Mouse (Mus musculus): ENCODE measurements around the gene Gstm1. TPM values are rescaled to one million over a fixed set of nuclear protein-coding genes. Genes with fewer than 3 reads are reported as not detected.
A peak's percentile ranks its signal among the peaks of the same experiment; 100 is the strongest.

The Gstm1 gene
- polyA plus RNA-seq (2015; fragmentation: Nextera tagmentation; extraction: Ambion mirVana): 264 and 265 TPM in 2 replicates

DNA sequence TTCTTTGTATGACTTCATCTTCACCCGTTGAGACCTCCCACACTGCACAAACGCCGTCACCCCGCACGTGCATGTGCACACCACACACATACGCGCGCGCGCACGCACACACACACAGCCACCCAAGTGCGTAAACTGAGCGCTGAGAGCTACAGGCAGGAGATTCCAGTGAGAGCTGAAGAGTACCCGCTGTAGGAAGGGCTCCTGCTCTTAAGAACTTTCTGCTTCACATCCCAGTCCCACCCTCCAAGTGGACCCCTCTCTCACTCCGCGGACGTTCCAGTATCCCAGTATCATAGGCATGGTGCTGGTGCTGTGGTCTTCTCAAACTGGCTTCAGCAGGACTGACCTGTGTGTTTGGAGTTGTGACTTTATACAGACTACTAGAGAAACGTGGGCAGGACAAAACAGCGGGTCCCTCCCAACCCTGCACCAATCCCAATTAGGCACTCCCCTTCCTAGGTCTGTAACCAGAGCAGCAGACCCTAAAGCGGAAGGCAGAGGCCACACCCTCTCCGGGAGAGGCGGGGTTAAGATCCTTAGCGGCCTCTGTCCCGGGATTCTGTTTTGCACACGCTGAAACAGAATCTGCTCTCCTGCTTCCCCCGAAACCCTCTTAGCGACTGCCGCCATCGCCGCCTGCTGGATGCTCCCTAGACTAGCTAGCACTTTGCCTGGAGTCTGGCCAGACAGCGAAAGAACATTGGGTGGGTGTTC lies at the start of gene Gstm1:
Gene Gstm1, minus strand, starts transcription at position 501 of the 717 bp plus-strand sequence.
- Histone ChIP-seq H3K9ac (peak within 1 kb of the TSS; percentile 55), H3K4me3 (replicated peaks) (peak within 1 kb of the TSS; percentile 56), H3K27me3 (no peaks in the 10 kb centered on the region), H3K4me1 (replicated peaks) (peaks cover 30% of the 10 kb centered on the region), H3K27ac (peak within 1 kb of the TSS; percentile 79), H3K36me3 (no peaks in the 10 kb centered on the region), H3K9me3 (replicated peaks) (no peaks in the 10 kb centered on the region), H3K4me2 (peak within 1 kb of the TSS; percentile 72)
- peak; percentile 76 for DNase-seq
- ATAC-seq (ENCODE audit: low read depth): peak; percentile 92
- WGBS (ENCODE audit: insufficient replicate concordance): under 1% methylated on average over 31 of the region's 31 CpGs

DNA sequence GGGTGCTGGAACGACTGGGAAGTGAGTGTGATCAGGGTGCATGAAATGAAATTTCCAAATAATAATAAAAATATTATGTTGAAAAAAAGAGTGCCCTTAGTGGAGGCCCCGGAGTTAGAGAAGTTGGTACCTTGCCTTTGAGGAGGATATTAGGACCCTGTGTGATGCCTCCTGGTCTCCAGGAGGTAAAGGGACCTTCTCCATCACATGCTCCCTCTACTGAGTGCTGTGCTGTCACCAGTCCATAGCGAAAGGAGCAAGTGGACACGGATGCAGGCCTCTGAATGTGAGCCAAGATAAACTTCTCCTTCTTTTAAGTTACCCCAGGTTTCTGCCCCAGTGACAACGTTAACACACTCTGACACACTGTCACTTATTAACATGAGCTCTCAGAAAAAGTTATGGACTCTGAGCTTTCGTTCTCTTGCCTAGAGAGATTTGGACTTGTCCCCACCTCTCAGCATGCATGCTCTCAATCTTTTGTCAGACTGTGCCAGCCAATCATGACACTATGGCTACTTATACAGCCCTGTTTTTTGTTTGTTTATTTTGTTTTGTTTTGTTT lies 49.7 kb upstream of the Gstm1 start:
- Histone ChIP-seq H3K27me3 (no peaks in the 10 kb centered on the region), H3K4me3 (replicated peaks) (no peak overlapping the region), H3K36me3 (peaks cover 7% of the 10 kb centered on the region; the same call in 1 of the 2 replicates), H3K27ac (peak overlapping the region; percentile 18; the same call in 1 of the 2 replicates), H3K4me2 (no peak overlapping the region), H3K9ac (no peak overlapping the region), H3K4me1 (replicated peaks) (peaks cover 33% of the 10 kb centered on the region), H3K9me3 (replicated peaks) (no peaks in the 10 kb centered on the region)
- WGBS (ENCODE audit: insufficient replicate concordance): 67% methylated on average over 6 of the region's 6 CpGs
- DNase-seq: no peak
- peak; percentile 30; the same call in 1 of the 2 replicates for ATAC-seq (ENCODE audit: low read depth)

DNA sequence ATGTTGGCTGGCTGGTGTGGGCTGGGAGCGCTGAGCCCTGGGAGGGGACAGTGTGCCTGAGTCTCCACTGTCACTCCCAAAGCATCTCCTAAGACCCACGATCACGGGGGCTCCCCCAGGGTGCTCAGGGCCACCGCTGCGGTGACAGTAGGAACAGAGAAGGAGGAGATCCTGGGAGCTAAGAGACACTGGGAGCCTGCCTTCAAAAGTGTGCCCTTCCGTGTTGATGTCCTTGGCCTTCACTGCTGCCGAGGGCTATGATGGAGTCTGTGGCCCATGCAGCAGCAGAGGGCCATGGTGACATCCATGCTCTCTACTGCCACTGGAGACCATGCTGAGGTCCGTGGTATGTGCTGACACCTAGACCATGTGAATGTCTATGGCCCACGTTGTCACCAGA lies 47.8 kb upstream of the Gstm1 start:
- no peak overlapping the region for H3K9ac ChIP-seq
- ATAC-seq (ENCODE audit: low read depth) (no peak), DNase-seq (no peak)
- peaks cover 32% of the 10 kb centered on the region for H3K4me1 ChIP-seq (replicated peaks)
- H3K4me2 ChIP-seq: no peak overlapping the region
- H3K9me3 ChIP-seq (replicated peaks): no peaks in the 10 kb centered on the region
- H3K4me3 ChIP-seq (replicated peaks): no peak overlapping the region
- H3K27ac ChIP-seq: no peak overlapping the region
- 68% methylated on average over 9 of the region's 9 CpGs for WGBS (ENCODE audit: insufficient replicate concordance)
- no peaks in the 10 kb centered on the region for H3K27me3 ChIP-seq
- H3K36me3 ChIP-seq: no peaks in the 10 kb centered on the region

DNA sequence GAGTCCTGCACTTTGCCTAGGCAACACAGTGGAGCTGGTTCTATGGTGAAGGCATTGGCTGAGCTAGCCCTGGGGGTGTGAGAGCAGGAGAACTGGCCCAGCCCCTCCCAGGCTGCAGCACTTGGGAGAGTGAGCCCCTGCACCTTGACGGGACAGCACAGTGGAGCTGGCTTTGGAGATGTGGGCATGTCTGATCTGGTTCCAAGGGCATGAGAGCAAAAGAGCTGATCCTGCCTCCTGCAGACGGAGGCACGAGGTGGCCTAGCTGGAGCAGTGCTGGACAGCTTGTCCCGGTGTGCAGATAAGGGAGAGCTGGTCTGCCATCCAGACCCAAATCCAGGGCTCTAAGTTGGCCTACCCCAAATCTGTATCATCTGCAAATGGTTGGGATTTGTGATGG lies 46.9 kb upstream of the Gstm1 start:
- H3K36me3 ChIP-seq: no peaks in the 10 kb centered on the region
- H3K4me2 ChIP-seq: no peak overlapping the region
- no peaks in the 10 kb centered on the region for H3K9me3 ChIP-seq (replicated peaks)
- H3K27ac ChIP-seq: no peak overlapping the region
- ATAC-seq (ENCODE audit: low read depth) (no peak), DNase-seq (no peak)
- peaks cover 23% of the 10 kb centered on the region for H3K4me1 ChIP-seq (replicated peaks)
- no peak overlapping the region for H3K4me3 ChIP-seq (replicated peaks)
- 75% methylated on average over 4 of the region's 4 CpGs for WGBS (ENCODE audit: insufficient replicate concordance)
- no peaks in the 10 kb centered on the region for H3K27me3 ChIP-seq
- H3K9ac ChIP-seq: no peak overlapping the region

DNA sequence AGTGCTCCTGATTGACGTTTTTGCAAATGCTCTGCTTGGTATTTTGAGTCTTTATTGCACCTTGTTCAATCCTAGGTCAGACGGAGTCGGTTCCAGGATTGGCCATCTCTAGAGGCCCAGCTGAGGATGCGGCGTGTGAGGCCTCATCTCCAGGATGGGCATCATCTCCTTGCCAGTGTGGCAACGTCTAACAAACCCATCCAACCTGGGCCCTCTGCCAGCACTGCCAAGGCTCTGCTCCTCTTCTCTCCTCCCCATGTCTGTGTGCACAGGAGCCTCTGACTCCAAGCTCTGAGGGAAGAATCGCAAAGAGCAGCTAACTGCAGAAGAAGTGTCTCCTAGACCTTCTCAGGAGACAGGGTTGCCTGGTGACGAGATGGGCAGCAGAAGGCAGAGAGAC lies 44.9 kb upstream of the Gstm1 start:
- Histone ChIP-seq H3K9me3 (replicated peaks) (no peaks in the 10 kb centered on the region), H3K4me1 (replicated peaks) (0 out of 2 replicates have a peak, but pooled peaks cover 8% of the 10 kb centered on the region), H3K9ac (no peak overlapping the region), H3K4me3 (replicated peaks) (no peak overlapping the region), H3K4me2 (no peak overlapping the region), H3K27ac (no peak overlapping the region), H3K27me3 (no peaks in the 10 kb centered on the region), H3K36me3 (no peaks in the 10 kb centered on the region)
- WGBS (ENCODE audit: insufficient replicate concordance): 75% methylated on average over 8 of the region's 8 CpGs
- ATAC-seq (ENCODE audit: low read depth) (no peak), DNase-seq (no peak)

DNA sequence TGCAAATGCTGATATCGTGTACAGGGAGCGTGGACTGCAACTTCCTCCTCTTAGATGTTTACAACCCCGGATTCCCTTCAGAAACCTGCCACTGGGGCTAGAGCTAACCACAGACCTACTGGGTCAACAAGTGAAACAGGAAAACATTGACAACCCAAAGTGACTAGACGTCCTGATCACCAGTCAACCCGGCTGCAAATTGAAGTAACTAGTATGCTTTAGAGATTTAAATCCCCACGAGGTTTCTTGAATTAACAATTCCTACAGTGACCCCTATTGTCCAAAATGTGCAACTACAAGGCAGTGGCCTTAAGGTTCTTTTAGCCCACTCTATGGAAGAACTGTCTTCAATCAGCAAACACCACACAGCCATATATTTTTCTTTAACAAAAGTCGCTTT lies 43.6 kb upstream of the Gstm1 start:
- no peak overlapping the region for H3K9ac ChIP-seq
- 5% methylated on average over 7 of the region's 7 CpGs for WGBS (ENCODE audit: insufficient replicate concordance)
- H3K4me3 ChIP-seq (replicated peaks): no peak overlapping the region
- DNase-seq: peak; percentile 44
- no peaks in the 10 kb centered on the region for H3K9me3 ChIP-seq (replicated peaks)
- H3K4me1 ChIP-seq (replicated peaks): 0 out of 2 replicates have a peak, but pooled peaks cover 8% of the 10 kb centered on the region
- no peaks in the 10 kb centered on the region for H3K27me3 ChIP-seq
- ATAC-seq (ENCODE audit: low read depth): no peak; the same call in 1 of the 2 replicates
- H3K4me2 ChIP-seq: peak overlapping the region; percentile 18; the same call in 1 of the 2 replicates
- no peaks in the 10 kb centered on the region for H3K36me3 ChIP-seq
- H3K27ac ChIP-seq: no peak overlapping the region

DNA sequence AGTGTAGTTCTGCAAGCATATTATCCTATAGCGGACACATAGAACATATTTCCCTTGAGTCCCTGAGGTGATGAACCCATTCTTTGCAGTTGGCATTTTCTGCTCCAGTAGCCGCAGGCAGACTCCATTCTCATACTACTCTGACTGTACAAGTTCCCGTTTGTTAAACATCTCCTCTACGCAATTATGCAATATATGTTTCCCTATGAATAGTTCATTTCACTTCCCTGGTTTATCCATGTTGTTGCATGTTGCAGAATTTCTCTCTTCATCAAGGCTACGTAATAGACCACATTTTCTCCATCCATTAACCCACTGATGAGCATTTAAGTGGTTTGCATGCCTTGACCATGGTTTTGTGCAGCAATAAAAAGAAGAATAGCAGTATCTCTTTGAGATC lies 32.7 kb upstream of the Gstm1 start:
- H3K4me1 ChIP-seq (replicated peaks): peaks cover 10% of the 10 kb centered on the region
- no peak for DNase-seq
- no peaks in the 10 kb centered on the region for H3K36me3 ChIP-seq
- H3K27me3 ChIP-seq: no peaks in the 10 kb centered on the region; the same call in 1 of the 2 replicates
- ATAC-seq (ENCODE audit: low read depth): no peak
- H3K4me3 ChIP-seq (replicated peaks): no peak overlapping the region
- WGBS (ENCODE audit: insufficient replicate concordance): 76% methylated on average over 5 of the region's 5 CpGs
- no peak overlapping the region for H3K4me2 ChIP-seq
- no peak overlapping the region for H3K27ac ChIP-seq
- H3K9ac ChIP-seq: no peak overlapping the region
- H3K9me3 ChIP-seq (replicated peaks): no peaks in the 10 kb centered on the region

DNA sequence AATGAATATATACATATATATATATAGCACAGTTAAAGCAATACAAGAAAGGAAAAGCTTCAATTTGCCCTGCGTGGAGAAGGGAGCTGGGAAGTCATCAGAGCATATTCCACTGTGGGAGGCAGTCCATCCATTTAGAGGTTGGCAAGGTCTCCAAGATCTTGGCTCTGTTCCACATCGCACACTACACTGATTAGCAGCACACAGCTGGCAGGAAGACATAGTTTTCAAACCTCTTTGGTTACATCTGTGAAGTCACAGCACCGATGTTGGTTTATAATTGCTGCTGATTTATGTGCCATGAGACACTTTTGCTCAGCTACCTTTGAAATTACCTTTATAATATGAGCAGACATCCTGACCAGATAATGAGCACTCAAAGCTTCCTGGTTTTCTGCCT lies 30.5 kb upstream of the Gstm1 start:
- peaks cover 30% of the 10 kb centered on the region for H3K4me1 ChIP-seq (replicated peaks)
- no peaks in the 10 kb centered on the region; the same call in 1 of the 2 replicates for H3K27me3 ChIP-seq
- no peak overlapping the region for H3K4me2 ChIP-seq
- 71% methylated on average over 3 of the region's 3 CpGs for WGBS (ENCODE audit: insufficient replicate concordance)
- H3K9ac ChIP-seq: no peak overlapping the region
- no peaks in the 10 kb centered on the region for H3K9me3 ChIP-seq (replicated peaks)
- H3K4me3 ChIP-seq (replicated peaks): no peak overlapping the region
- H3K36me3 ChIP-seq: no peaks in the 10 kb centered on the region
- DNase-seq (no peak), ATAC-seq (ENCODE audit: low read depth) (no peak)
- H3K27ac ChIP-seq: no peak overlapping the region

DNA sequence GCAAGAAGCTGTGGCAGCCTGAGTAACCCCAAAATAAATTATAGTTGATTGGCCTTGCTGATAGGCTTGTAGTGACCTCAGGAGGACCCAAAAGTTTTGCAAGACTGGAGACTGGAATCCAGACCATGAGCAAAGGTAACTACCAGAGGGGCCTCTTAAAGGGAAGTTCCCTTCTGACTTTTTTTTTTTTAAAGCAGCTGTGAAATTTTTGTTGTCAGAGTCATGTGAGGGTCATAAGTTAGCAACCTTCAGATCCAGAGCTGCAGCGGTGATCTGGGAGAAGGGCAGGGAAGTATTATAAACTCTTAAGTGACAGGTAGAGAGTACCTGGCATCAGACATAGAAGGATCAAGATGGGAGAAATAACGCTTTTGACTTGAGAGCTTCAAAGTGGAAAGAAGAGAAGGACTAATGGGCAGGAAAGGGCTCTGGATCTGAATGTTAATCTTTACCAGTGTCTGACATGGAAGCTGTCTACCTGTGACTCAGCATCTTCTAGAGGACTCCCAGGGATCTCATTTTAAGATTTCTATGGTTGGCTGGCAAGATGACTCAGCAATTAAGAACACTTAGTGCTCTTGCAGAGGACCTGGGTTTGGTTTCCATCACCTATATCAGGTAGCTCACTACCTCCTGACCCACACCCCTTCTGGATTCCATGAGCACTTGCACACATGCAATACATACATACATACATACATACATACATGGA lies 29.3 kb upstream of the Gstm1 start:
- no peak for ATAC-seq (ENCODE audit: low read depth)
- Histone ChIP-seq H3K9ac (no peak overlapping the region), H3K36me3 (no peaks in the 10 kb centered on the region), H3K4me2 (no peak overlapping the region), H3K27ac (no peak overlapping the region), H3K9me3 (replicated peaks) (no peaks in the 10 kb centered on the region), H3K4me3 (replicated peaks) (no peak overlapping the region), H3K27me3 (no peaks in the 10 kb centered on the region; the same call in 1 of the 2 replicates), H3K4me1 (replicated peaks) (peaks cover 34% of the 10 kb centered on the region)
- peak; percentile 25 for DNase-seq
- WGBS (ENCODE audit: insufficient replicate concordance): 84% methylated on average over 2 of the region's 2 CpGs

DNA sequence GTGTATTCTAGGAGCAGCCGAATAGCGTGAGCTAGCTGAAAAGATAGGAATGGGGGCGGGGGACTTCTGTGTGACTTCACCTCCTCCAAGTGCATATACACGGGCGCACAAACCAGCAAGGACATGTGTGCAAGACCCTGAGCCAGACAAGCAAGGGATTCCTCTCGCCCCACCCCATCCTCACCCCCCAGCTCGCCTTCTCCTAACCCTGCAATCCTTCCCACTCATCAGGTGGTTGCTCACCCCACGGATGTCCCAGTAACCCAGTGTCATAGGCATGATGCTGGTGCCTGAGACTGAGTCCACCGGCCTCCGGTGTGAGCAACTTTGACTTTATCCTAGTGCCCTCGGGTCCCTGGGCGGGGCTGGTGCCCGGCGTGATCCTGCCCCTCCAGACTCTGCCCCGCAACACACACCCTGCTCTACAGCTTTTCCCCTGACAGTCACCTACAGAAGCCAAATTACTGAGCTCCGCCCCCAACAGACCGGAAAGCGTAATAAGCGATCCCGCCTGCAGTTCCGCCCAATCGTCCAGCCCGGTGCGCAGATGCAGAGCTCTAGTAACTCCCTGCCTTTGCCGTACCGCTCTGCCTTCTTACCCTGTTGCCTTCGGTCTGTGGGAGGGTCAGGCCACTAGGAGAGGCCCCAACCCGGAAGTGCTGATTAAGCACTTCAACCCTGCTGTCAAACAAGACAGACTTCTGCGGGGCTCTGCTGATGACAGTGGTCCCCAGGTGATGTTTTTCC lies 26.8 kb upstream of the Gstm1 start, which contains the start of gene Gstm4:
Gene Gstm4, minus strand, starts transcription at position 501 of the 747 bp plus-strand sequence.
- H3K4me2 ChIP-seq: peak within 1 kb of the TSS; percentile 85
- no peaks in the 10 kb centered on the region; the same call in 1 of the 2 replicates for H3K27me3 ChIP-seq
- DNase-seq (peak; percentile 88), ATAC-seq (ENCODE audit: low read depth) (peak; percentile 95)
- peak within 1 kb of the TSS; percentile 72 for H3K9ac ChIP-seq
- H3K4me3 ChIP-seq (replicated peaks): peak within 1 kb of the TSS; percentile 65
- H3K4me1 ChIP-seq (replicated peaks): peaks cover 54% of the 10 kb centered on the region
- no peaks in the 10 kb centered on the region for H3K9me3 ChIP-seq (replicated peaks)
- H3K27ac ChIP-seq: peak within 1 kb of the TSS; percentile 75
- 5% methylated on average over 29 of the region's 29 CpGs for WGBS (ENCODE audit: insufficient replicate concordance)
- no peaks in the 10 kb centered on the region for H3K36me3 ChIP-seq

DNA sequence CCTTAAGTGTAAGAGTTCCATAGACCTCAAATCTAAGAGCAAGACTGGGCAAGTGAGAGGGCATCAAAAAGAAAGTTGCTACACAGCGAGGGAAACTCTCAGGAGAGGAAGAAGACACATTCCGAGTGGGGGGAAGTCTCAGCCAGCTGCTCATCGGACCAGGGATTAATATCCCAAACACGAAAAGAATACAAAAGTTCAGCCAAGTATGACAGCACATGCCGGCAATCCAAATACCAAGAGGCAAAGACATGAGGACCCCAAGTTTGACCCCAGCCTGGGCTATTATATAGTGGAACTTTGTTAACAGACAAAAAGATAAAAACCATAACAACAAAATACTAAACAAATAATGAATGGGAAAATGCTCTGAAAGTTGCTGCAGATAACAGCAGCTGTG lies 15.4 kb upstream of the Gstm1 start:
- ATAC-seq (ENCODE audit: low read depth): no peak
- Histone ChIP-seq H3K4me1 (replicated peaks) (peaks cover 12% of the 10 kb centered on the region; the same call in 1 of the 2 replicates), H3K4me3 (replicated peaks) (no peak overlapping the region), H3K9ac (no peak overlapping the region), H3K36me3 (no peaks in the 10 kb centered on the region), H3K27me3 (no peaks in the 10 kb centered on the region), H3K9me3 (replicated peaks) (no peaks in the 10 kb centered on the region), H3K4me2 (no peak overlapping the region), H3K27ac (no peak overlapping the region)
- WGBS (ENCODE audit: insufficient replicate concordance): 62% methylated on average over 5 of the region's 5 CpGs
- no peak for DNase-seq
